Mouse (Mus musculus) cerebellum, adult (tissue): Measurements from ENCODE around the gene Cxcl17.
"Not testable (repeated sequence)": the region's sequence is repeated elsewhere in the genome, so short reads cannot be mapped to it uniquely, and the experiment has no call there.

Experiments
- ATAC-seq: cut with Nextera tagmentation; 2 replicates; pipeline ENCODE4 v1.9.2; 2017; ENCODE audit warnings: mild to moderate bottlenecking, moderate library complexity, mixed read lengths; ENCODE audit not compliant: insufficient number of reproducible peaks, low FRiP score, low TSS enrichment

The Cxcl17 gene

GRCm38 (mm10) chr7:25412833-25413441 lies at the start of gene Cxcl17:
TSS of gene Cxcl17 (minus strand) at chr7:25412886.
- no peak for ATAC-seq

- ATAC-seq = not testable (repeated sequence)
Measured at GRCm38 (mm10) chr7:25462033-25462337, 49.3 kb upstream of the Cxcl17 start.

- not testable (repeated sequence) for ATAC-seq
Measured at GRCm38 (mm10) chr7:25461336-25462032, 48.8 kb upstream of the Cxcl17 start.

GRCm38 (mm10) chr7:25452103-25452502 lies 39.4 kb upstream of the Cxcl17 start:
- ATAC-seq = no peak

- ATAC-seq = no peak
Measured at GRCm38 (mm10) chr7:25449913-25450890, 37.5 kb upstream of the Cxcl17 start.

GRCm38 (mm10) chr7:25440816-25441153 lies 28.1 kb upstream of the Cxcl17 start:
- no peak for ATAC-seq

GRCm38 (mm10) chr7:25439978-25440815 lies 27.5 kb upstream of the Cxcl17 start:
- no peak for ATAC-seq

- no peak for ATAC-seq
Measured at GRCm38 (mm10) chr7:25439124-25439822, 26.6 kb upstream of the Cxcl17 start.

- no peak for ATAC-seq
Measured at GRCm38 (mm10) chr7:25436704-25437103, 24.0 kb upstream of the Cxcl17 start.

- no peak for ATAC-seq
Measured at GRCm38 (mm10) chr7:25436226-25436625, 23.5 kb upstream of the Cxcl17 start.

- ATAC-seq = no peak
Measured at GRCm38 (mm10) chr7:25435546-25435851, 22.8 kb upstream of the Cxcl17 start.

GRCm38 (mm10) chr7:25434654-25435545 lies 22.2 kb upstream of the Cxcl17 start:
- no peak for ATAC-seq

GRCm38 (mm10) chr7:25433781-25434560 lies 21.3 kb upstream of the Cxcl17 start:
- ATAC-seq = no peak

- no peak for ATAC-seq
Measured at GRCm38 (mm10) chr7:25433007-25433541, 20.4 kb upstream of the Cxcl17 start.

- ATAC-seq = no peak
Measured at GRCm38 (mm10) chr7:25432381-25432780, 19.7 kb upstream of the Cxcl17 start.

- ATAC-seq = no peak
Measured at GRCm38 (mm10) chr7:25429886-25430784, 17.4 kb upstream of the Cxcl17 start.

- ATAC-seq = no peak
Measured at GRCm38 (mm10) chr7:25428321-25428720, 15.6 kb upstream of the Cxcl17 start.
